Mouse (Mus musculus) embryonic facial prominence, embryonic 14.5 days (tissue): Measurements from ENCODE around the gene Ankdd1b. TPM values are rescaled to one million over a fixed set of nuclear protein-coding genes. Genes with fewer than 3 reads are reported as not detected.

Source experiments
- ATAC-seq: fragments of 200-750 bp; cut with Nextera tagmentation; 2 replicates; pipeline ENCODE4 v1.8.0; 2017; ENCODE audit warnings: low read depth, moderate number of reproducible peaks, moderate TSS enrichment
- DNase-seq: peaks from one replicate; pipeline ENCODE4 v3.0.0-alpha.2; 2015; ENCODE audit warnings: low spot score
- H3K27ac ChIP-seq: fragments of 300-500 bp; sonication (generic); replicated peaks from 2 replicates; pipeline ENCODE4 v1.5.1; 2014; ENCODE audit warnings: low read depth, mild to moderate bottlenecking, low read length, moderate library complexity
- H3K27me3 ChIP-seq: fragments of 300-500 bp; sonication (generic); replicated peaks from 2 replicates; pipeline ENCODE4 v1.6.1; 2014; ENCODE audit warnings: low read length; ENCODE audit not compliant: control insufficient read depth, insufficient read depth
- H3K36me3 ChIP-seq: fragments of 300-500 bp; sonication (generic); 2 replicates; pipeline ENCODE4 v1.6.1; 2014; ENCODE audit warnings: low read length, mixed read lengths; ENCODE audit not compliant: control insufficient read depth, insufficient read depth
- H3K4me1 ChIP-seq: fragments of 300-500 bp; sonication (generic); 2 replicates; pipeline ENCODE4 v1.6.1; 2014; ENCODE audit warnings: antibody characterized with exemption, low read length; ENCODE audit not compliant: control insufficient read depth, insufficient read depth
- H3K4me2 ChIP-seq: fragments of 300-500 bp; sonication (generic); 2 replicates; pipeline ENCODE4 v1.6.1; 2014; ENCODE audit warnings: low read depth, mild to moderate bottlenecking, low read length, moderate library complexity, mixed read lengths
- H3K4me3 ChIP-seq: fragments of 300-500 bp; sonication (generic); 2 replicates; pipeline ENCODE4 v1.5.1; 2014; ENCODE audit warnings: low read depth, mild to moderate bottlenecking, low read length
- H3K9ac ChIP-seq: fragments of 300-500 bp; sonication (generic); 2 replicates; pipeline ENCODE4 v1.6.1; 2014; ENCODE audit warnings: low read depth, mild to moderate bottlenecking, low read length, moderate library complexity, mixed read lengths
- H3K9me3 ChIP-seq: fragments of 300-500 bp; sonication (generic); 2 replicates; pipeline ENCODE4 v1.6.1; 2016; ENCODE audit warnings: low read length; ENCODE audit not compliant: control insufficient read depth
- WGBS: fragments of 180-500 bp; shearing (Covaris S2); extraction: QIAGEN DNeasy Blood & Tissue Kit; methylation state at CpG from one replicate; pipeline ENCODE4 v1.1.7; 2014; 5-methylcytosine and 5-hydroxymethylcytosine counted together
- polyA plus RNA-seq: library from polyadenylated mRNA; unstranded; fragments of >200 nt; fragmentation: Nextera tagmentation; extraction: Ambion mirVana; gene quantifications from 2 replicates; pipeline ENCODE4 v1.2.1, GENCODE M21; 2014

Ankdd1b gene
- polyA plus RNA-seq, 1 experiment from 2014 or later: 0.15 TPM

- H3K27ac ChIP-seq: no peak overlapping the region
- no peaks in the 10 kb centered on the region for H3K9me3 ChIP-seq
- 38% methylated on average over 12 of the region's 12 CpGs for WGBS
- no peaks in the 10 kb centered on the region for H3K27me3 ChIP-seq
- H3K9ac ChIP-seq: no peak overlapping the region
- DNase-seq (peak; percentile 92), ATAC-seq (peak; percentile 77)
- no peaks in the 10 kb centered on the region for H3K36me3 ChIP-seq
- H3K4me1 ChIP-seq: peaks cover 9% of the 10 kb centered on the region
- no peak overlapping the region for H3K4me3 ChIP-seq
- no peak overlapping the region for H3K4me2 ChIP-seq
Observed at GRCm38 (mm10) chr13:96431595-96432156, 39.3 kb downstream of the Ankdd1b start.

- H3K9ac ChIP-seq: no peak overlapping the region
- no peak overlapping the region for H3K4me2 ChIP-seq
- no peaks in the 10 kb centered on the region; the same call in 1 of the 2 replicates for H3K4me1 ChIP-seq
- no peaks in the 10 kb centered on the region for H3K27me3 ChIP-seq
- no peaks in the 10 kb centered on the region for H3K9me3 ChIP-seq
- 86% methylated on average over 5 of the region's 5 CpGs for WGBS
- no peak for ATAC-seq
- H3K36me3 ChIP-seq: no peaks in the 10 kb centered on the region
- no peak for DNase-seq
- no peak overlapping the region for H3K27ac ChIP-seq
- H3K4me3 ChIP-seq: no peak overlapping the region
Observed at GRCm38 (mm10) chr13:96428531-96428930, 42.5 kb downstream of the Ankdd1b start.

- no peaks in the 10 kb centered on the region; the same call in 1 of the 2 replicates for H3K4me1 ChIP-seq
- H3K9ac ChIP-seq: no peak overlapping the region
- WGBS: 37% methylated on average over 3 of the region's 3 CpGs
- H3K4me3 ChIP-seq: no peak overlapping the region
- no peaks in the 10 kb centered on the region for H3K36me3 ChIP-seq
- H3K27ac ChIP-seq: no peak overlapping the region
- no peaks in the 10 kb centered on the region for H3K9me3 ChIP-seq
- H3K4me2 ChIP-seq: no peak overlapping the region
- peak; percentile 72 for DNase-seq
- ATAC-seq: no peak
- H3K27me3 ChIP-seq: no peaks in the 10 kb centered on the region
Observed at GRCm38 (mm10) chr13:96426044-96426443, 45.0 kb downstream of the Ankdd1b start.

GRCm38 (mm10) chr13:96424496-96425274 is 46.3 kb downstream of the Ankdd1b start:
- ATAC-seq: no peak
- Histone ChIP-seq H3K4me3 (no peak overlapping the region), H3K4me1 (no peaks in the 10 kb centered on the region; the same call in 1 of the 2 replicates), H3K4me2 (no peak overlapping the region), H3K27ac (no peak overlapping the region), H3K9me3 (no peaks in the 10 kb centered on the region), H3K9ac (no peak overlapping the region), H3K36me3 (no peaks in the 10 kb centered on the region), H3K27me3 (no peaks in the 10 kb centered on the region)
- WGBS: 87% methylated on average over 12 of the region's 12 CpGs
- no peak for DNase-seq

DNA sequence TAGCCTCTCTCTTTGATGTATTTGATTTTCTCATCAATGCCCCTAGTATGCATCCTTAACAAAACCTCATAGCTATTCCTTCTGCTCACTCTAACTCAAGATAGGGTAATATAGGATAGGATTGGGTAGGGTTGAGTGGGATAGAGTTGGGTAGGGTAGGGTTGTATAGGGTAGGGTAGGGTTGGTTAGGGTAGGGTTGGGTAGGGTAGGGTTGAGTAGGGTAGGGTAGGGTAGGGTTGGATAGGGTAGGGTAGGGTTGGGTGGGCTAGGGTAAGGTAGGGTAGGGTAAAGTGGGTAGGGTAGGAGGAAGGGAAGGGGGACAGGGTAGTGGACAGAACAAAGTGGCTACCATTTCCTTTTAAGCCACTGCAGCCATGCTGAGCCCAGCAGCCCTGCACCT is 49.8 kb downstream of the Ankdd1b start:
- Histone ChIP-seq H3K4me1 (no peaks in the 10 kb centered on the region), H3K27ac (no peak overlapping the region), H3K27me3 (no peaks in the 10 kb centered on the region), H3K4me3 (no peak overlapping the region), H3K4me2 (no peak overlapping the region), H3K9ac (no peak overlapping the region), H3K36me3 (peaks cover 12% of the 10 kb centered on the region; the same call in 1 of the 2 replicates), H3K9me3 (no peaks in the 10 kb centered on the region)
- DNase-seq: no peak
- ATAC-seq: no peak

DNA sequence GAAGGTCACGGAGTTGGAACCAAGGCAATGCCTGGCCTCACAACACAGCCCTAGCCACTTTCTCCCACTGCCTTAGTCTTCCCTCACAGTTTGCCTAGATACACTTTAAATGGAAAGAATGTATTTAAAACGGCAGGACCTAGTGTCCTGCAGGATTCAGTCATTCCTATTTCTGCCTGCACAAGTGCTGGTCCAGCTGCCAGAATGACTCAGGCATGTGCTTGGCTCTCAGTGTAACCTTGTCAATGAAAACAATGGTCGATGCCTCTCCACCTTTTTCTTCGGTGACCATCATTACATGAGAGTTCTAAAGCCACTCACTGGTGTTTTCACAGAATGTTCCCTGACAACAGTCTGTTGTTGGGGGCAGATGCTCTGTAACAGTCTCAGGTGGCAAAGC is 52.5 kb downstream of the Ankdd1b start:
- DNase-seq: no peak
- Histone ChIP-seq H3K27me3 (no peaks in the 10 kb centered on the region), H3K4me3 (no peak overlapping the region), H3K9me3 (no peaks in the 10 kb centered on the region), H3K9ac (no peak overlapping the region), H3K36me3 (peaks cover 27% of the 10 kb centered on the region), H3K4me1 (no peaks in the 10 kb centered on the region), H3K4me2 (no peak overlapping the region), H3K27ac (no peak overlapping the region)
- ATAC-seq: no peak
- 93% methylated on average over 4 of the region's 4 CpGs for WGBS

DNA sequence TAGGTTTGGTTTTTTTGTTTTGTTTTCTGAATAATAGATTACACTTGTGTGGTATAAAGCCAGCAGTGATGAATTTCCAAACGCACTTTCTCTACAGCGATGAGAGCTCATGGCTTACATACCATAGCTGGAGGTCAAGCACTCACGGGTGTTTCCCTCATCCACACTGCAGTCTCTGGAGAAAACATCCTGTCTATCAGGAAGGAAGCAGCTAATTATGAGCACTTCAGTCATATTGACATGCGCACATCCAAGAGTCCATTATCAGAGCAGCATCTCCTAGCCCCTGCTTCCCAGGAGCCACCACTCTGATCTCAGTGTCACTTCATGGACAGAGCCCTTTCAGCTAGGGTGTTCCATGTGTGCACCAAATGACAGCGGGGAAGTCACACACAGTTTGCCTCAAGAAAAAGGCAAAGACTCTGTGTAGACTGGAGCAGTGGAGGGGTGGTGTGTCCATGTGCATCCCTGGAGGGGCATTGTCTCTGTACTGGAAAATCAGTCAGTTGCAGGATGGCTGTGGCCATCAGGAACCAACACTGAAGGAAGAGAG is 53.7 kb downstream of the Ankdd1b start:
- Histone ChIP-seq H3K27ac (no peak overlapping the region), H3K9ac (no peak overlapping the region), H3K36me3 (peaks cover 28% of the 10 kb centered on the region), H3K4me1 (no peaks in the 10 kb centered on the region), H3K4me3 (no peak overlapping the region), H3K4me2 (no peak overlapping the region), H3K27me3 (no peaks in the 10 kb centered on the region), H3K9me3 (no peaks in the 10 kb centered on the region)
- DNase-seq (no peak), ATAC-seq (no peak)
- 65% methylated on average over 5 of the region's 5 CpGs for WGBS

- Histone ChIP-seq H3K4me1 (no peaks in the 10 kb centered on the region), H3K27me3 (no peaks in the 10 kb centered on the region), H3K9me3 (no peaks in the 10 kb centered on the region), H3K36me3 (peaks cover 34% of the 10 kb centered on the region), H3K4me3 (no peak overlapping the region), H3K9ac (no peak overlapping the region), H3K27ac (no peak overlapping the region), H3K4me2 (no peak overlapping the region)
- 89% methylated on average over 8 of the region's 8 CpGs for WGBS
- DNase-seq (no peak), ATAC-seq (no peak)
Observed at GRCm38 (mm10) chr13:96416380-96416779, 54.6 kb downstream of the Ankdd1b start.
